Mouse (Mus musculus) E14TG2a.4 (cell line): ENCODE measurements at regions not wholly inside any gene's neighbourhood (a gene's known extent, or its start where the extent isn't known, plus 50 kb on each side); places are given as distances from the start of the nearest gene placed in this dataset.

Experiments
- H3K27me3 ChIP-seq: 2 replicates; pipeline ENCODE4 v1.6.1; 2014; ENCODE audit warnings: low read length, control low read depth; ENCODE audit not compliant: insufficient read depth
- H3K36me3 ChIP-seq: 2 replicates; pipeline ENCODE4 v1.6.1; 2014; ENCODE audit warnings: low read length, control low read depth; ENCODE audit not compliant: insufficient read depth
- H3K4me1 ChIP-seq: replicated peaks from 2 replicates; pipeline ENCODE4 v1.6.1; 2014; ENCODE audit warnings: low read depth, low read length, control low read depth
- H3K4me3 ChIP-seq: replicated peaks from 2 replicates; pipeline ENCODE4 v1.5.1; 2014; ENCODE audit warnings: mild to moderate bottlenecking, low read length
- H3K9me3 ChIP-seq: 2 replicates; pipeline ENCODE4 v1.6.1; 2014; ENCODE audit warnings: low read length, control low read depth
- CTCF ChIP-seq: conservative IDR thresholded peaks from 2 replicates; pipeline ENCODE4 v1.5.1; 2014; ENCODE audit warnings: low read length
- NANOG ChIP-seq: IDR thresholded peaks from 2 replicates; pipeline ENCODE4 v1.6.1; 2014; ENCODE audit warnings: borderline replicate concordance, low read length, mixed read lengths
- POU5F1 ChIP-seq: IDR thresholded peaks from 2 replicates; pipeline ENCODE4 v1.6.1; 2014; ENCODE audit warnings: low read length, borderline replicate concordance

GRCm38 (mm10) chr12:10008473-10008872, 361.3 kb upstream of the Nt5c1b start:
- Histone ChIP-seq H3K4me3 (no peak overlapping the region), H3K27me3 (no peaks in the 10 kb centered on the region), H3K4me1 (no peaks in the 10 kb centered on the region), H3K36me3 (no peaks in the 10 kb centered on the region), H3K9me3 (no peaks in the 10 kb centered on the region)
- no peak for TF ChIP-seq POU5F1
- no peak for TF ChIP-seq CTCF
- no peak for TF ChIP-seq NANOG

GRCm38 (mm10) chr12:10016710-10017581, 352.8 kb upstream of the Nt5c1b start:
- no peak for TF ChIP-seq POU5F1
- H3K9me3 ChIP-seq = no peaks in the 10 kb centered on the region; the same call in 1 of the 2 replicates
- H3K36me3 ChIP-seq = no peaks in the 10 kb centered on the region
- H3K27me3 ChIP-seq = no peaks in the 10 kb centered on the region
- H3K4me1 ChIP-seq = no peaks in the 10 kb centered on the region
- H3K4me3 ChIP-seq = no peak overlapping the region

- Histone ChIP-seq H3K9me3 (no peaks in the 10 kb centered on the region), H3K36me3 (no peaks in the 10 kb centered on the region), H3K4me1 (no peaks in the 10 kb centered on the region), H3K4me3 (no peak overlapping the region), H3K27me3 (no peaks in the 10 kb centered on the region)
- TF ChIP-seq NANOG = no peak
Observed at GRCm38 (mm10) chr12:10035479-10035878, 334.3 kb upstream of the Nt5c1b start.

GRCm38 (mm10) chr12:10062006-10062514, 307.7 kb upstream of the Nt5c1b start:
- no peaks in the 10 kb centered on the region for H3K9me3 ChIP-seq
- no peak overlapping the region for H3K4me3 ChIP-seq
- H3K4me1 ChIP-seq = no peaks in the 10 kb centered on the region
- H3K36me3 ChIP-seq = no peaks in the 10 kb centered on the region
- no peak for TF ChIP-seq NANOG
- no peaks in the 10 kb centered on the region for H3K27me3 ChIP-seq

- H3K9me3 ChIP-seq = no peaks in the 10 kb centered on the region
- TF ChIP-seq POU5F1 = no peak
- no peak for TF ChIP-seq NANOG
- TF ChIP-seq CTCF = no peak
Observed at GRCm38 (mm10) chr12:10078341-10078740, 291.4 kb upstream of the Nt5c1b start.

GRCm38 (mm10) chr12:10079482-10079881, 290.3 kb upstream of the Nt5c1b start:
- Histone ChIP-seq H3K4me3 (no peak overlapping the region), H3K9me3 (no peaks in the 10 kb centered on the region), H3K4me1 (no peaks in the 10 kb centered on the region), H3K36me3 (no peaks in the 10 kb centered on the region), H3K27me3 (no peaks in the 10 kb centered on the region)
- TF ChIP-seq POU5F1 = no peak
- no peak for TF ChIP-seq NANOG
- no peak for TF ChIP-seq CTCF

More at GRCm38 (mm10) chr12:10078341-10078740, 291.4 kb upstream of the Nt5c1b start:
- H3K4me3 ChIP-seq = no peak overlapping the region
- no peaks in the 10 kb centered on the region for H3K4me1 ChIP-seq
- H3K27me3 ChIP-seq = no peaks in the 10 kb centered on the region
- no peaks in the 10 kb centered on the region for H3K36me3 ChIP-seq

GRCm38 (mm10) chr12:10112874-10113453, 256.8 kb upstream of the Nt5c1b start:
- Histone ChIP-seq H3K4me3 (no peak overlapping the region), H3K9me3 (no peaks in the 10 kb centered on the region), H3K27me3 (no peaks in the 10 kb centered on the region), H3K4me1 (no peaks in the 10 kb centered on the region), H3K36me3 (no peaks in the 10 kb centered on the region)
- TF ChIP-seq CTCF = no peak
- TF ChIP-seq POU5F1 = no peak
- TF ChIP-seq NANOG = no peak

GRCm38 (mm10) chr12:10122102-10122501, 247.7 kb upstream of the Nt5c1b start:
- no peaks in the 10 kb centered on the region for H3K4me1 ChIP-seq
- H3K4me3 ChIP-seq = no peak overlapping the region
- H3K36me3 ChIP-seq = no peaks in the 10 kb centered on the region
- no peaks in the 10 kb centered on the region for H3K9me3 ChIP-seq
- TF ChIP-seq NANOG (no peak), CTCF (no peak), POU5F1 (no peak)
- no peaks in the 10 kb centered on the region for H3K27me3 ChIP-seq

GRCm38 (mm10) chr12:10127995-10128573, 241.7 kb upstream of the Nt5c1b start:
- H3K27me3 ChIP-seq = no peaks in the 10 kb centered on the region
- TF ChIP-seq CTCF = no peak
- TF ChIP-seq NANOG = no peak
- no peak for TF ChIP-seq POU5F1
- no peaks in the 10 kb centered on the region for H3K4me1 ChIP-seq

More at GRCm38 (mm10) chr12:10127995-10128573, 241.7 kb upstream of the Nt5c1b start:
- Histone ChIP-seq H3K36me3 (no peaks in the 10 kb centered on the region), H3K9me3 (no peaks in the 10 kb centered on the region), H3K4me3 (no peak overlapping the region)
